Mouse (Mus musculus) midbrain, embryonic 14.5 days (tissue): ENCODE measurements around the gene Fam209. TPM values are rescaled to one million over a fixed set of nuclear protein-coding genes. Genes with fewer than 3 reads are reported as not detected.

Experiments
- ATAC-seq: fragments of 200-750 bp; cut with Nextera tagmentation; 2 replicates; pipeline ENCODE4 v1.8.0; 2017; ENCODE audit warnings: moderate number of reproducible peaks, moderate library complexity; ENCODE audit not compliant: low FRiP score, low TSS enrichment
- DNase-seq: peaks from one replicate; pipeline ENCODE4 v3.0.0-alpha.2; 2015
- H3K27ac ChIP-seq: fragments of 300-500 bp; sonication (generic); replicated peaks from 2 replicates; pipeline ENCODE4 v1.5.1; 2014; ENCODE audit warnings: mild to moderate bottlenecking, low read depth, low read length, moderate library complexity
- H3K27me3 ChIP-seq: fragments of 300-500 bp; sonication (generic); 2 replicates; pipeline ENCODE4 v1.6.1; 2014; ENCODE audit warnings: low read length, control low read depth, mixed read lengths; ENCODE audit not compliant: control insufficient read depth, insufficient read depth
- H3K36me3 ChIP-seq: fragments of 300-500 bp; sonication (generic); 2 replicates; pipeline ENCODE4 v1.6.1; 2014; ENCODE audit warnings: low read length, control low read depth; ENCODE audit not compliant: control insufficient read depth, insufficient read depth
- H3K4me1 ChIP-seq: fragments of 300-500 bp; sonication (generic); 2 replicates; pipeline ENCODE4 v1.6.1; 2014; ENCODE audit warnings: mild to moderate bottlenecking, antibody characterized with exemption, low read length, control low read depth; ENCODE audit not compliant: control insufficient read depth, insufficient read depth
- H3K4me2 ChIP-seq: fragments of 300-500 bp; sonication (generic); 2 replicates; pipeline ENCODE4 v1.6.1; 2014; ENCODE audit warnings: mild to moderate bottlenecking, low read length, moderate library complexity
- H3K4me3 ChIP-seq: fragments of 300-500 bp; sonication (generic); replicated peaks from 2 replicates; pipeline ENCODE4 v1.5.1; 2014; ENCODE audit warnings: low read depth, low read length
- H3K9ac ChIP-seq: fragments of 300-500 bp; sonication (generic); replicated peaks from 2 replicates; pipeline ENCODE4 v1.6.1; 2014; ENCODE audit warnings: mild to moderate bottlenecking, low read length, moderate library complexity
- H3K9me3 ChIP-seq: fragments of 300-500 bp; sonication (generic); 2 replicates; pipeline ENCODE4 v1.6.1; 2016; ENCODE audit warnings: low read length, control low read depth, mixed read lengths; ENCODE audit not compliant: control insufficient read depth
- WGBS: fragments of 180-500 bp; shearing (Covaris S2); extraction: QIAGEN DNeasy Blood & Tissue Kit; methylation state at CpG from one replicate; pipeline ENCODE4 v1.1.7; 2014; 5-methylcytosine and 5-hydroxymethylcytosine counted together
- polyA plus RNA-seq: library from polyadenylated mRNA; unstranded; fragments of >200 nt; fragmentation: Nextera tagmentation; extraction: Ambion mirVana; gene quantifications from 2 replicates; pipeline ENCODE4 v1.2.1, GENCODE M21; 2014

The Fam209 gene
- polyA plus RNA-seq, 1 experiment from 2014 or later, result 0.76 TPM

- Histone ChIP-seq H3K9ac (no peak overlapping the region), H3K4me3 (no peak overlapping the region), H3K27ac (no peak overlapping the region), H3K36me3 (no peaks in the 10 kb centered on the region), H3K4me1 (no peaks in the 10 kb centered on the region), H3K4me2 (no peak overlapping the region), H3K27me3 (no peaks in the 10 kb centered on the region), H3K9me3 (no peaks in the 10 kb centered on the region)
- DNase-seq, result no peak
- ATAC-seq, result no peak
- WGBS, result 89% methylated on average over 15 of the region's 15 CpGs
Measured at GRCm38 (mm10) chr2:172510056-172510712, 37.9 kb downstream of the Fam209 start.

GRCm38 (mm10) chr2:172510899-172511298 lies 38.6 kb downstream of the Fam209 start:
- ATAC-seq (no peak), DNase-seq (no peak)
- H3K9me3 ChIP-seq, result no peaks in the 10 kb centered on the region
- no peaks in the 10 kb centered on the region for H3K36me3 ChIP-seq
- WGBS, result 68% methylated on average over 3 of the region's 3 CpGs
- no peak overlapping the region for H3K4me3 ChIP-seq
- H3K4me2 ChIP-seq, result no peak overlapping the region
- no peak overlapping the region for H3K27ac ChIP-seq
- no peaks in the 10 kb centered on the region for H3K27me3 ChIP-seq
- H3K4me1 ChIP-seq, result no peaks in the 10 kb centered on the region
- no peak overlapping the region for H3K9ac ChIP-seq

GRCm38 (mm10) chr2:172516407-172516992 lies 44.2 kb downstream of the Fam209 start:
- no peak overlapping the region for H3K27ac ChIP-seq
- H3K4me2 ChIP-seq, result no peak overlapping the region
- ATAC-seq, result no peak
- H3K9me3 ChIP-seq, result no peaks in the 10 kb centered on the region
- no peaks in the 10 kb centered on the region for H3K27me3 ChIP-seq
- DNase-seq, result no peak
- WGBS, result 24% methylated on average over 11 of the region's 11 CpGs
- H3K4me1 ChIP-seq, result no peaks in the 10 kb centered on the region
- H3K36me3 ChIP-seq, result no peaks in the 10 kb centered on the region
- no peak overlapping the region for H3K9ac ChIP-seq
- H3K4me3 ChIP-seq, result no peak overlapping the region

GRCm38 (mm10) chr2:172520616-172521371 lies 48.5 kb downstream of the Fam209 start:
- DNase-seq (no peak), ATAC-seq (no peak)
- Histone ChIP-seq H3K9me3 (no peaks in the 10 kb centered on the region), H3K4me3 (no peak overlapping the region), H3K36me3 (no peaks in the 10 kb centered on the region), H3K27ac (no peak overlapping the region), H3K27me3 (no peaks in the 10 kb centered on the region), H3K4me1 (no peaks in the 10 kb centered on the region), H3K4me2 (no peak overlapping the region), H3K9ac (no peak overlapping the region)
- 88% methylated on average over 9 of the region's 9 CpGs for WGBS

GRCm38 (mm10) chr2:172522528-172522927 lies 50.2 kb downstream of the Fam209 start:
- 83% methylated on average over 12 of the region's 12 CpGs for WGBS

More at GRCm38 (mm10) chr2:172522528-172522927, 50.2 kb downstream of the Fam209 start:
- H3K27me3 ChIP-seq, result no peaks in the 10 kb centered on the region
- no peak overlapping the region for H3K4me2 ChIP-seq
- no peak overlapping the region for H3K9ac ChIP-seq
- H3K4me1 ChIP-seq, result no peaks in the 10 kb centered on the region
- ATAC-seq, result no peak
- no peak overlapping the region for H3K4me3 ChIP-seq
- H3K9me3 ChIP-seq, result no peaks in the 10 kb centered on the region
- no peak for DNase-seq
- no peak overlapping the region for H3K27ac ChIP-seq
- no peaks in the 10 kb centered on the region for H3K36me3 ChIP-seq

Other genes starting within 250 kb of the Fam209 start
- 0.33 and 0.55 TPM in 2 replicates for gene Mc3r, start 224.0 kb upstream of the Fam209 start, polyA plus RNA-seq
- gene Fam210b, start 127.0 kb upstream of the Fam209 start, polyA plus RNA-seq, result 15.4 and 21.6 TPM in 2 replicates
- 14.0 and 25.4 TPM in 2 replicates for gene Aurka, start 102.0 kb upstream of the Fam209 start, polyA plus RNA-seq
- 31.8 and 34.6 TPM in 2 replicates for gene Cstf1, start 101.8 kb upstream of the Fam209 start, polyA plus RNA-seq
- 0.19 and 0.28 TPM in 2 replicates for gene Cass4, start 78.7 kb upstream of the Fam209 start, polyA plus RNA-seq
- gene Rtf2, start 32.0 kb upstream of the Fam209 start, polyA plus RNA-seq, result 87.2 and 101 TPM in 2 replicates
- gene Gcnt7, start 13.9 kb upstream of the Fam209 start, polyA plus RNA-seq, result 0.84 and 1.6 TPM in 2 replicates
- 0.15 and 0.21 TPM in 2 replicates for gene Tfap2c, start 77.1 kb downstream of the Fam209 start, polyA plus RNA-seq